Mouse (Mus musculus) bone marrow, adult 2 months (tissue): ENCODE results near the gene Olfr101.

Source experiments
- CTCF ChIP-seq: fragments of 200-500 bp; IDR thresholded peaks from 2 replicates; pipeline ENCODE4 v1.5.1; 2011; ENCODE audit warnings: low read length, control low read depth; ENCODE audit not compliant: control insufficient read depth, insufficient read depth
- POLR2A ChIP-seq: fragments of 200-500 bp; IDR thresholded peaks from 2 replicates; pipeline ENCODE4 v1.6.1; 2011; ENCODE audit warnings: low read depth, mild to moderate bottlenecking, control low read depth, low read length, borderline replicate concordance; ENCODE audit not compliant: control insufficient read depth

DNA sequence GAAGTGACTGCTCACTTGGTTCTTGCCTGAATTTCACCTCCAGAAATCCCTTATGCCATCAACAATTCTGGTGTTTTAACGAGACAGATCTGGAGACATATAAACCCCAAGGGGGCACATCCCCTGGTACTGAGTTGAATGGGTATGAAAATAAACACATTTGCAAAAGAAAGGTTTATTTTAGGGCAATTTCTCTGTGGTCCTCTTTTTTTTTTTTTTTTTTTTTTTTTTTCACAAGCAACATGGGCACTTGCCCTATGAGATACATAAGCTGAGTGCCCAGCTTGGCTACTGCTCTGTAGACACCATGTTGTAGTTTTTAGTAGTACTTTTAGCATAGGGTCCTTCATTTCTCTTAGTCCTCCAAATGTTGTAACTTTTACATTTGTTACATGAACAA lies 20.8 kb downstream of the Olfr101 start, which contains the start of gene Olfr99:
- TF ChIP-seq CTCF, result no peak
- TF ChIP-seq POLR2A, result no peak
